Mouse (Mus musculus) spleen, postnatal 10 days (tissue): ENCODE measurements around the gene Gpd2.

Source experiments
- DNase-seq, 2 experiments: peaks; one replicate each; pipeline ENCODE4 v3.0.0; 2021 to 2022; ENCODE audit warnings: low spot score in 2 of 2

The Gpd2 gene

GRCm38 (mm10) chr2:57384625-57385024 lies 147.2 kb downstream of the Gpd2 start:
- DNase-seq = no peak

GRCm38 (mm10) chr2:57387816-57388215 lies 150.4 kb downstream of the Gpd2 start:
- no peak for DNase-seq

GRCm38 (mm10) chr2:57395071-57395470 lies 157.6 kb downstream of the Gpd2 start:
- DNase-seq = no peak

GRCm38 (mm10) chr2:57396061-57396460 lies 158.6 kb downstream of the Gpd2 start:
- DNase-seq = no peak

GRCm38 (mm10) chr2:57397727-57398126 lies 160.3 kb downstream of the Gpd2 start:
- no peak for DNase-seq

- DNase-seq = no peak
Measured at GRCm38 (mm10) chr2:57407414-57408019, 170.1 kb downstream of the Gpd2 start.

- DNase-seq = no peak
Measured at GRCm38 (mm10) chr2:57408413-57408812, 171.0 kb downstream of the Gpd2 start.

- no peak for DNase-seq
Measured at GRCm38 (mm10) chr2:57411551-57411950, 174.1 kb downstream of the Gpd2 start.

GRCm38 (mm10) chr2:57414550-57415160 lies 177.2 kb downstream of the Gpd2 start:
- no peak for DNase-seq

- DNase-seq = no peak
Measured at GRCm38 (mm10) chr2:57416711-57417110, 179.3 kb downstream of the Gpd2 start.
